Mouse (Mus musculus): ENCODE data around the gene Scgb1b12. TPM values are rescaled to one million over a fixed set of nuclear protein-coding genes. Genes with fewer than 3 reads are reported as not detected.
"Not testable (repeated sequence)": the region's sequence is repeated elsewhere in the genome, so short reads cannot be mapped to it uniquely, and the experiment has no call there.

The Scgb1b12 gene
- not detected for total RNA-seq (2021)

DNA sequence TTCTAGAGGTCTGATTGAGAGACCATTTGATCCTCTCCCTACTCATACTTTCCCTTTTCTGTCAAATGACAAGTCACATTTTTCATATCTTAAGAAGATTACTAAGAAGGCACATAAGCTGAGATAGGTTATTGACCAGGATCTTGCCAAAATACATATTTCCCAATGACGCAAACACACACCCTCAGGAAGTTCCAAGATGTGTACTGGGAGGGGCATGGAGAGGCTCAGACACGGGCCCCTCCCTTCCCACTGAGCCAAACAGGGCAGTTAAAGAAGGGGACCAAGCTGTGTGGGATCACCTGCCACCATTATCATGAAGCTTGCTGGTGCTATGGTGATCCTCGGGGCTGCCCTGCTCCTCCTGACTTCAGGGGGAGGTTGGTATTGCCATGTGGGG, at the start of gene Scgb1b12:
TSS of gene Scgb1b12 (plus strand) at position 301 of the 400 bp plus-strand sequence.
- DNase-seq; intact Hi-C loops (cut with DNase I): not testable (repeated sequence)

DNA sequence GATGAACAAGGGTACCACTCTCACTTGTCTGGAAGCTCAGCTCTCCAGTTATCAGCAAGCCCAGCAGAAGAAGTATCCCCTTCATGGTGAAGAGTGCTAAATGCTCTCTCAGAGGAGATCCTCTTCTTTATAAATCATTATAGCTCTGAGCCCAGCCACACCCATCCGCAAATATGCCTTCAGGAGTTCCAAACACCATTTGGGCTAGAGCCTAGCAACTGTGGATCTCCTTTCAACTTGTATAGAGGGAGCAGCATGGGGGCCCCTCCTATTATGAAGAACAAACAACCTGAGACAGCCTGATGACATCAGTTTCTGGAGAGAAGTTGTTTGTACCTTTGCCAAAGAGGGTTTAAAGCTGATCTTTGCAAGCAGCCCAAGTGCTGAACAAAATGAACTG, 6.8 kb upstream of the Scgb1b12 start, which contains the start of gene Scgb2b12:
TSS of gene Scgb2b12 (minus strand) at position 101 of the 400 bp plus-strand sequence.
- DNase-seq; intact Hi-C loops (cut with DNase I): not testable (repeated sequence)

Other genes starting within 250 kb of the Scgb1b12 start
- not detected for gene Scgb1b10, start 233.3 kb upstream of the Scgb1b12 start, total RNA-seq (2021)
- gene Scgb2b11, start 123.0 kb upstream of the Scgb1b12 start, total RNA-seq (2021), result not detected
- not detected for gene Scgb1b11, start 111.3 kb upstream of the Scgb1b12 start, total RNA-seq (2021)
- gene Scgb2b12, start 6.9 kb upstream of the Scgb1b12 start, total RNA-seq (2021), result not detected
- gene Scgb1b29, start 107.4 kb downstream of the Scgb1b12 start, total RNA-seq (2021), result not detected